In genomic region chr17:45733735-45734301, GRCm38 (mm10) we compare ENCODE assay signal across 8 mouse cellular contexts. TPM values are rescaled to one million over a fixed set of nuclear protein-coding genes. Genes with fewer than 3 reads are reported as not detected.
DNase-seq lines count a peak whose midpoint lies in the region; ATAC-seq lines count a peak whose summit lies in the region.

1600014C23Rik (minus strand) TSS chr17:45733844.

- no peaks in the 10 kb centered on the region for H3K36me3 ChIP-seq in megakaryocyte, embryonic 14.5 days (replicated peaks; ENCODE audit: low read length)
- no peaks in the 10 kb centered on the region for H3K36me3 ChIP-seq in limb, embryonic 15.5 days
- H3K36me3 ChIP-seq in neural tube, embryonic 13.5 days = no peaks in the 10 kb centered on the region

- no peak for ATAC-seq in megakaryocyte, adult 5-6 weeks (ENCODE audit: poor library complexity, severe bottlenecking)
- peak; percentile 21 for ATAC-seq in granulocyte monocyte progenitor cell, adult 5-6 weeks (replicated peaks; ENCODE audit: poor library complexity, severe bottlenecking)
- no peak for ATAC-seq in limb, embryonic 15.5 days (ENCODE audit: insufficient number of reproducible peaks, low FRiP score, low TSS enrichment, low read depth)
- peak; percentile 18 for ATAC-seq in neural tube, embryonic 13.5 days (ENCODE audit: low read depth)

- peaks cover 67% of the 10 kb centered on the region for H3K4me1 ChIP-seq in megakaryocyte, embryonic 14.5 days
- peaks cover 51% of the 10 kb centered on the region for H3K4me1 ChIP-seq in limb, embryonic 15.5 days
- peaks cover 42% of the 10 kb centered on the region for H3K4me1 ChIP-seq in neural tube, embryonic 13.5 days (replicated peaks)

- DNase-seq in embryo, embryonic 10 days (ENCODE audit: low spot score) = peak; percentile 51
- DNase-seq in kidney, adult 9 months = peak; percentile 69
- DNase-seq in spleen, adult 18-20 months = no peak

- peak within 1 kb of the TSS; percentile 44 for H3K27ac ChIP-seq in limb, embryonic 15.5 days
- peak within 1 kb of the TSS; percentile 62 for H3K27ac ChIP-seq in neural tube, embryonic 13.5 days (replicated peaks)

- H3K9me3 ChIP-seq in megakaryocyte, embryonic 14.5 days = no peaks in the 10 kb centered on the region
- no peaks in the 10 kb centered on the region for H3K9me3 ChIP-seq in limb, embryonic 15.5 days
- no peaks in the 10 kb centered on the region for H3K9me3 ChIP-seq in neural tube, embryonic 13.5 days

- peak within 1 kb of the TSS; percentile 87 for H3K4me2 ChIP-seq in limb, embryonic 15.5 days
- H3K4me2 ChIP-seq in neural tube, embryonic 13.5 days = peak within 1 kb of the TSS; percentile 81

- WGBS in limb, embryonic 15.5 days = 2% methylated on average over 41 of the region's 41 CpGs
- WGBS in neural tube, embryonic 13.5 days = under 1% methylated on average over 41 of the region's 41 CpGs

- peaks cover 28% of the 10 kb centered on the region for H3K27me3 ChIP-seq in megakaryocyte, embryonic 14.5 days (replicated peaks)
- peaks cover 12% of the 10 kb centered on the region; the same call in 1 of the 2 replicates for H3K27me3 ChIP-seq in limb, embryonic 15.5 days
- H3K27me3 ChIP-seq in neural tube, embryonic 13.5 days = peaks cover 22% of the 10 kb centered on the region

- peak within 1 kb of the TSS; percentile 47 for H3K9ac ChIP-seq in limb, embryonic 15.5 days
- H3K9ac ChIP-seq in neural tube, embryonic 13.5 days = peak within 1 kb of the TSS; percentile 67

- peak within 1 kb of the TSS; percentile 94 for H3K4me3 ChIP-seq in megakaryocyte, embryonic 14.5 days (replicated peaks)
- peak within 1 kb of the TSS; percentile 40 for H3K4me3 ChIP-seq in limb, embryonic 15.5 days
- H3K4me3 ChIP-seq in neural tube, embryonic 13.5 days = peak within 1 kb of the TSS; percentile 34

RNA-seq across cellular contexts. Expression of gene 1600014C23Rik, which starts in this region (rescaled TPM):
- 1.3 TPM in 1 of 2 replicates, not detected in the other for polyA plus RNA-seq in megakaryocyte, embryonic 14.5 days (2012; ENCODE audit: insufficient read depth, low replicate concordance)
- total RNA-seq in megakaryocyte, adult 5-6 weeks (2015) = not detected in 2 replicates
- not detected in 2 replicates for total RNA-seq in megakaryocyte, adult 5-6 weeks (2017)
- not detected in 2 replicates for total RNA-seq in granulocyte monocyte progenitor cell, adult 5-6 weeks (2014; fragmentation: Nextera tagmentation)
- not detected in 2 replicates for total RNA-seq in granulocyte monocyte progenitor cell, adult 5-6 weeks (2017)
- polyA plus RNA-seq in limb, embryonic 15.5 days (2015; fragmentation: Nextera tagmentation; extraction: Ambion mirVana) = 0.63 TPM in 1 of 2 replicates, not detected in the other
- polyA plus RNA-seq in neural tube, embryonic 13.5 days (2015; fragmentation: Nextera tagmentation; extraction: Ambion mirVana) = not detected in 2 replicates

Comparison
In these comparisons a context has a peak if more than half of its experiments do, and no peak if none do; other contexts are left out.
1. Peak in ATAC-seq in granulocyte monocyte progenitor cell, adult 5-6 weeks; RNA of the gene not detected or under 1 TPM.
2. Peak in ATAC-seq, H3K4me3 ChIP-seq, H3K27ac ChIP-seq, H3K9ac ChIP-seq and H3K4me2 ChIP-seq in neural tube, embryonic 13.5 days; RNA of the gene not detected or under 1 TPM.
3. H3K4me3 ChIP-seq: peak in every context shown above with its lines; median percentile 94 in megakaryocyte, embryonic 14.5 days; 40 in limb, embryonic 15.5 days; 34 in neural tube, embryonic 13.5 days.
4. DNase-seq: peak in embryo, embryonic 10 days (single experiment) and kidney, adult 9 months (single experiment); none in spleen, adult 18-20 months (0 of 2).